Mouse (Mus musculus) intestine, postnatal 0 days (tissue): ENCODE measurements around the gene Wnt8b. TPM values are rescaled to one million over a fixed set of nuclear protein-coding genes. Genes with fewer than 3 reads are reported as not detected.
"Not testable (repeated sequence)": the region's sequence is repeated elsewhere in the genome, so short reads cannot be mapped to it uniquely, and the experiment has no call there.

Experiments used
- ATAC-seq: fragments of 200-750 bp; cut with Nextera tagmentation; 2 replicates; pipeline ENCODE4 v1.8.0; 2017; ENCODE audit warnings: mild to moderate bottlenecking, moderate TSS enrichment, moderate library complexity
- H3K27ac ChIP-seq: fragments of 300-500 bp; sonication (generic); 2 replicates; pipeline ENCODE4 v1.5.1; 2014; ENCODE audit warnings: mild to moderate bottlenecking, low read depth, low read length, moderate library complexity
- H3K27me3 ChIP-seq: fragments of 300-500 bp; sonication (generic); replicated peaks from 2 replicates; pipeline ENCODE4 v1.6.1; 2014; ENCODE audit warnings: low read length, mixed read lengths; ENCODE audit not compliant: control insufficient read depth, insufficient read depth
- H3K36me3 ChIP-seq: fragments of 300-500 bp; sonication (generic); 2 replicates; pipeline ENCODE4 v1.6.1; 2014; ENCODE audit warnings: mild to moderate bottlenecking, moderate library complexity; ENCODE audit not compliant: control insufficient read depth, insufficient read depth
- H3K4me1 ChIP-seq: fragments of 300-500 bp; sonication (generic); replicated peaks from 2 replicates; pipeline ENCODE4 v1.6.1; 2014; ENCODE audit warnings: antibody characterized with exemption, low read length, mixed read lengths; ENCODE audit not compliant: control insufficient read depth, insufficient read depth
- H3K4me2 ChIP-seq: fragments of 300-500 bp; sonication (generic); replicated peaks from 2 replicates; pipeline ENCODE4 v1.6.1; 2014; ENCODE audit warnings: low read depth, mild to moderate bottlenecking, moderate library complexity
- H3K4me3 ChIP-seq: fragments of 300-500 bp; sonication (generic); 2 replicates; pipeline ENCODE4 v1.5.1; 2014; ENCODE audit warnings: low read depth, low read length
- H3K9ac ChIP-seq: fragments of 300-500 bp; sonication (generic); 2 replicates; pipeline ENCODE4 v1.6.1; 2014; ENCODE audit warnings: mild to moderate bottlenecking, low read depth, low read length
- H3K9me3 ChIP-seq: fragments of 300-500 bp; sonication (generic); 2 replicates; pipeline ENCODE4 v1.6.1; 2016; ENCODE audit warnings: mixed run types; ENCODE audit not compliant: control insufficient read depth
- CTCF ChIP-seq: sonication (generic); IDR thresholded peaks from 2 replicates; pipeline ENCODE4 v1.5.1; 2016; ENCODE audit warnings: low read depth, mild to moderate bottlenecking, control low read depth, antibody characterized with exemption, moderate library complexity
- WGBS: fragments of 180-500 bp; shearing (Covaris S2); extraction: QIAGEN DNeasy Blood & Tissue Kit; methylation state at CpG from one replicate; pipeline ENCODE4 v1.1.7; 2014; 5-methylcytosine and 5-hydroxymethylcytosine counted together
- polyA plus RNA-seq: library from polyadenylated mRNA; unstranded; fragments of >200 nt; fragmentation: Nextera tagmentation; extraction: Ambion mirVana; gene quantifications from 2 replicates; pipeline ENCODE4 v1.2.1, GENCODE M21; 2015

Gene Wnt8b
- polyA plus RNA-seq, 1 experiment from 2014 or later: not detected

- no peaks in the 10 kb centered on the region for H3K36me3 ChIP-seq
- H3K27me3 ChIP-seq: 0 out of 2 replicates have a peak, but pooled peaks cover 3% of the 10 kb centered on the region
- no peaks in the 10 kb centered on the region for H3K4me1 ChIP-seq
- 87% methylated on average over 13 of the region's 13 CpGs for WGBS
- H3K4me2 ChIP-seq: no peak overlapping the region
- H3K27ac ChIP-seq: no peak overlapping the region
- TF ChIP-seq CTCF: no peak
- H3K4me3 ChIP-seq: no peak overlapping the region
- no peaks in the 10 kb centered on the region for H3K9me3 ChIP-seq
- no peak overlapping the region for H3K9ac ChIP-seq
- ATAC-seq: no peak
These were observed 34.6 kb upstream of the Wnt8b start for GRCm38 (mm10) chr19:44458696-44459095.

- ATAC-seq: no peak
- WGBS: 88% methylated on average over 5 of the region's 5 CpGs
- TF ChIP-seq CTCF: no peak
- Histone ChIP-seq H3K9ac (no peak overlapping the region), H3K9me3 (no peaks in the 10 kb centered on the region), H3K27ac (no peak overlapping the region), H3K4me1 (no peaks in the 10 kb centered on the region), H3K36me3 (no peaks in the 10 kb centered on the region), H3K27me3 (no peaks in the 10 kb centered on the region), H3K4me3 (no peak overlapping the region), H3K4me2 (no peak overlapping the region)
These were observed 32.8 kb upstream of the Wnt8b start for GRCm38 (mm10) chr19:44460441-44460840.

- H3K9me3 ChIP-seq: no peaks in the 10 kb centered on the region
- H3K36me3 ChIP-seq: no peaks in the 10 kb centered on the region
- WGBS: 64% methylated on average over 4 of the region's 4 CpGs
- H3K4me2 ChIP-seq: no peak overlapping the region
- no peaks in the 10 kb centered on the region for H3K4me1 ChIP-seq
- no peaks in the 10 kb centered on the region for H3K27me3 ChIP-seq
- no peak for TF ChIP-seq CTCF
- no peak overlapping the region for H3K9ac ChIP-seq
- no peak overlapping the region for H3K27ac ChIP-seq
- ATAC-seq: no peak
- no peak overlapping the region for H3K4me3 ChIP-seq
These were observed 31.8 kb upstream of the Wnt8b start for GRCm38 (mm10) chr19:44461500-44461899.

DNA sequence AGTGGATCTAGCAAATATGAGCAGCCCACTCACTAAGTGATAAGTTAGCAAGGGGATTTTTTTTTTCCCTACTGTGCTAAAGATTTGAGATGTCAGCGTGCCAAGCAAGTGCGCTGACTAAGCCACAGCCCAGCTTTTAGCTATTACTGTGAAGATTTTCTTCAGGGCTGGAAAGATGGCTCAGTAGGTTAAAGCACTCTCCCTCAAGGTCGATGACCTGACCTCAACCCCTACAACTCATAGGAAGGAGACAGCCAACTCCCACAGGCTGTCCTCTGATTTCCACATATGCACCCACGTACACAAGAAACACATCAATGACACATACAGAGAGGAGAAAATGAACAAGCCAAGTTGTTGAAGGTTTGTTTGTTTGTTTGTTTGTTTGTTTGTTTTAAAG lies 31.1 kb upstream of the Wnt8b start:
- Histone ChIP-seq H3K9me3 (no peaks in the 10 kb centered on the region), H3K36me3 (no peaks in the 10 kb centered on the region), H3K27ac (no peak overlapping the region), H3K27me3 (no peaks in the 10 kb centered on the region), H3K4me1 (no peaks in the 10 kb centered on the region), H3K4me2 (no peak overlapping the region), H3K9ac (no peak overlapping the region), H3K4me3 (no peak overlapping the region)
- 86% methylated on average over 4 of the region's 4 CpGs for WGBS
- TF ChIP-seq CTCF: no peak
- ATAC-seq: no peak

GRCm38 (mm10) chr19:44465960-44466525 lies 27.2 kb upstream of the Wnt8b start:
- H3K4me3 ChIP-seq, H3K9me3 ChIP-seq, H3K36me3 ChIP-seq, H3K4me2 ChIP-seq, H3K27me3 ChIP-seq, H3K9ac ChIP-seq, ATAC-seq, H3K4me1 ChIP-seq, H3K27ac ChIP-seq: not testable (repeated sequence)
- 73% methylated on average over 14 of the region's 14 CpGs for WGBS

DNA sequence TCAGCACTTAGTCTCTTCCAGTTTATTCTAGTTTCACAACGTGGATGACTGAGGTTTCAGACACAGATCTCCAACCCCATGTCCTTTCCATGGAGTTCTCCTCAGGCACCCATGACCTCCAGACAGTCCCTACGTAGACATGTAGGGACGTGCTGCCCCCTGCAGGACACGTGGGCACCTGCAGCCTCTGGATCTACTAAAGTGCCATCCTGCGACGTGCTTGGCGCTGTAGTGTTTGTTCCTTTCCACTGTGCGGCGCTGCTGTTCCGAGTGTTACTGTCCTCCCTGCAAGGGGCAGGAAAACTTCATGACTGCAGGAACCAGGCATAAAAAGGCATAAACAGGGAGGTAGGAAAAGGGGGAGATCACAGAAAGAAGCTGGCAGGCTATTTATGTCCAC lies 19.1 kb upstream of the Wnt8b start:
- Histone ChIP-seq H3K9ac (no peak overlapping the region), H3K27me3 (0 out of 2 replicates have a peak, but pooled peaks cover 5% of the 10 kb centered on the region), H3K4me3 (no peak overlapping the region), H3K4me2 (no peak overlapping the region), H3K36me3 (no peaks in the 10 kb centered on the region), H3K27ac (no peak overlapping the region), H3K9me3 (no peaks in the 10 kb centered on the region), H3K4me1 (no peaks in the 10 kb centered on the region)
- 6% methylated on average over 10 of the region's 10 CpGs for WGBS
- TF ChIP-seq CTCF: peak; percentile 98
- ATAC-seq: 0 out of 2 replicates have a peak, but pooled peaks have one; percentile 22

DNA sequence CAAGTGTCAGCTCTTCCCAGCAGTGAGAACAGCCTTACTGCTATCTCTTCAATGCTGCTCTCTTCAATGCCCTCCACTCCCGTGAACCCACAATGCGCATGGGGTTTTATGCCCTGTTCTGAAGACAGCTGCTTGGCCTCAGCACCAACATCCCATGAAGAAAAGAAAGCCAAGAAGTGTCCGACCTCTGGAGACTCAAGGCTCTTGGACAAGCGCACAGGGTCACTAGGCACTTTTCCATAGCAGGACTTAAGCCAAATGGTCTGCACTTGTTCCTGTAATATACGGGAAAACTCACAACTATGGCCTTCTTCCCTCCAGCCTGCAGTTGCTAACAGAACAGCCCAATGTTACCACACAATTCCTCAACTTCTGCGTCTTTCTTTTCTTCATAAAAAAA lies 18.0 kb upstream of the Wnt8b start:
- no peak for TF ChIP-seq CTCF
- Histone ChIP-seq H3K4me1 (no peaks in the 10 kb centered on the region), H3K4me2 (no peak overlapping the region), H3K36me3 (no peaks in the 10 kb centered on the region), H3K27me3 (0 out of 2 replicates have a peak, but pooled peaks cover 5% of the 10 kb centered on the region), H3K9ac (no peak overlapping the region), H3K9me3 (no peaks in the 10 kb centered on the region), H3K27ac (no peak overlapping the region), H3K4me3 (no peak overlapping the region)
- ATAC-seq: no peak
- 78% methylated on average over 6 of the region's 6 CpGs for WGBS
